ENCODE assay signal across 19 mouse cellular contexts in the genomic region with DNA sequence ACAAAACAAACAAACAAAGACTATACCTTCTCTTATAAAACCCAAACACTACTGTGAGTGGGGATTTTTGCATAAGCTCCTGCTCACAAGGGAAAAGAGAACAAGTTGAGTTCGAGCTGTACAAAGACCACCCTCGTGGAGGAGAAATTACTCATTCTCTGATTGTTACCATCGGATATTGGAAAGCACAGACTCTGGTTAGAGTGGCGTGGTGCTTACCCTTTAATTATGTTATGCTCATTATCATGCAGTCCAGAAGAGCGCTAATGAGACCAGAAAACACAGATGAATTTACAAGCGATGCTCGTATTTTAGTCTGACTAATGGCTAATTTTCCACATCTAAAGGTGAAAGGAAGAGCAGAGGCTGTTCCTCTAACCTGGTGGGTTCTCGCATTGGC.
A peak's percentile ranks its signal among the peaks of the same experiment; 100 is the strongest.
DNase-seq lines count a peak whose midpoint lies in the region; ATAC-seq lines count a peak whose summit lies in the region.
"Had no signal": no experiment of that assay in that cellular context is flagged by ENCODE, and none has a peak within 500 bp of the region (broad histone marks: within the 10 kb centered on the region; RNA-seq: fewer than 3 reads in every experiment).

No protein-coding gene starts in this region.

- H3K4me1 ChIP-seq in hindbrain, embryonic 13.5 days (replicated peaks), result 0 out of 2 replicates have a peak, but pooled peaks cover 3% of the 10 kb centered on the region
- H3K4me1 ChIP-seq in hindbrain, embryonic 11.5 days (replicated peaks; ENCODE audit: control insufficient read depth, insufficient read depth, low read length), result no peaks in the 10 kb centered on the region
- no peaks in the 10 kb centered on the region; the same call in 1 of the 2 replicates for H3K4me1 ChIP-seq in neural tube, embryonic 13.5 days (replicated peaks)
- H3K4me1 ChIP-seq in neural tube, embryonic 15.5 days, result no peaks in the 10 kb centered on the region
- peaks cover 18% of the 10 kb centered on the region; the same call in 1 of the 2 replicates for H3K4me1 ChIP-seq in forebrain, embryonic 13.5 days
- H3K4me1 ChIP-seq in forebrain, embryonic 16.5 days (replicated peaks; ENCODE audit: control insufficient read depth, insufficient read depth, low read length), result peaks cover 4% of the 10 kb centered on the region; the same call in 1 of the 2 replicates
- H3K4me1 ChIP-seq: embryonic facial prominence, embryonic 12.5 days; heart, embryonic 10.5 days; intestine, embryonic 15.5 days had no signal

- no peaks in the 10 kb centered on the region for H3K36me3 ChIP-seq in hindbrain, embryonic 13.5 days
- H3K36me3 ChIP-seq in hindbrain, embryonic 11.5 days (ENCODE audit: control insufficient read depth, insufficient read depth, low read length), result no peaks in the 10 kb centered on the region
- H3K36me3 ChIP-seq in neural tube, embryonic 13.5 days, result no peaks in the 10 kb centered on the region
- H3K36me3 ChIP-seq in neural tube, embryonic 15.5 days, result no peaks in the 10 kb centered on the region
- H3K36me3 ChIP-seq in forebrain, embryonic 13.5 days (ENCODE audit: poor library complexity, severe bottlenecking), result no peaks in the 10 kb centered on the region
- H3K36me3 ChIP-seq in forebrain, embryonic 16.5 days (ENCODE audit: control insufficient read depth, insufficient read depth), result no peaks in the 10 kb centered on the region
- H3K36me3 ChIP-seq: embryonic facial prominence, embryonic 12.5 days; heart, embryonic 10.5 days; intestine, embryonic 15.5 days had no signal

- WGBS in hindbrain, embryonic 13.5 days, result 51% methylated on average over 8 of the region's 8 CpGs
- WGBS in hindbrain, embryonic 11.5 days, result 77% methylated on average over 8 of the region's 8 CpGs
- 38% methylated on average over 8 of the region's 8 CpGs for WGBS in neural tube, embryonic 13.5 days
- 38% methylated on average over 8 of the region's 8 CpGs for WGBS in neural tube, embryonic 15.5 days
- 21% methylated on average over 8 of the region's 8 CpGs for WGBS in forebrain, embryonic 13.5 days
- 19% methylated on average over 8 of the region's 8 CpGs for WGBS in forebrain, embryonic 16.5 days

- H3K9ac ChIP-seq in hindbrain, embryonic 13.5 days, result no peak overlapping the region
- H3K9ac ChIP-seq in hindbrain, embryonic 11.5 days (ENCODE audit: low read depth, low read length), result no peak overlapping the region
- no peak overlapping the region for H3K9ac ChIP-seq in neural tube, embryonic 13.5 days
- no peak overlapping the region for H3K9ac ChIP-seq in neural tube, embryonic 15.5 days (replicated peaks)
- no peak overlapping the region for H3K9ac ChIP-seq in forebrain, embryonic 13.5 days
- no peak overlapping the region for H3K9ac ChIP-seq in forebrain, embryonic 16.5 days (replicated peaks; ENCODE audit: low read depth, low read length)
- H3K9ac ChIP-seq: embryonic facial prominence, embryonic 12.5 days; intestine, embryonic 15.5 days had no signal

- H3K4me2 ChIP-seq in hindbrain, embryonic 13.5 days, result no peak overlapping the region
- no peak overlapping the region for H3K4me2 ChIP-seq in hindbrain, embryonic 11.5 days (replicated peaks; ENCODE audit: low read depth, low read length)
- no peak overlapping the region for H3K4me2 ChIP-seq in neural tube, embryonic 13.5 days
- no peak overlapping the region for H3K4me2 ChIP-seq in neural tube, embryonic 15.5 days
- H3K4me2 ChIP-seq in forebrain, embryonic 13.5 days, result no peak overlapping the region
- H3K4me2 ChIP-seq in forebrain, embryonic 16.5 days (ENCODE audit: low read length), result no peak overlapping the region
- H3K4me2 ChIP-seq: embryonic facial prominence, embryonic 12.5 days; intestine, embryonic 15.5 days had no signal

- ATAC-seq in hindbrain, embryonic 13.5 days (ENCODE audit: low FRiP score), result peak; percentile 49; the same call in 1 of the 2 replicates
- ATAC-seq in hindbrain, embryonic 11.5 days (ENCODE audit: low FRiP score), result no peak
- ATAC-seq in neural tube, embryonic 13.5 days (ENCODE audit: low read depth), result 0 out of 2 replicates have a peak, but pooled peaks have one; percentile 23
- ATAC-seq in neural tube, embryonic 15.5 days (ENCODE audit: low FRiP score), result no peak
- peak; percentile 82 for ATAC-seq in forebrain, embryonic 13.5 days
- peak; percentile 80 for ATAC-seq in forebrain, embryonic 16.5 days
- no peak for ATAC-seq in granulocyte monocyte progenitor cell, adult 5-6 weeks (replicated peaks; ENCODE audit: poor library complexity, severe bottlenecking)
- ATAC-seq: intestine, embryonic 15.5 days had no signal

- H3K9me3 ChIP-seq in hindbrain, embryonic 13.5 days, result no peaks in the 10 kb centered on the region
- no peaks in the 10 kb centered on the region for H3K9me3 ChIP-seq in hindbrain, embryonic 11.5 days (ENCODE audit: control insufficient read depth, low read length)
- no peaks in the 10 kb centered on the region for H3K9me3 ChIP-seq in neural tube, embryonic 13.5 days
- H3K9me3 ChIP-seq in neural tube, embryonic 15.5 days (replicated peaks), result no peaks in the 10 kb centered on the region
- no peaks in the 10 kb centered on the region for H3K9me3 ChIP-seq in forebrain, embryonic 13.5 days (replicated peaks)
- H3K9me3 ChIP-seq in forebrain, embryonic 16.5 days (ENCODE audit: control insufficient read depth, low read length), result no peaks in the 10 kb centered on the region
- H3K9me3 ChIP-seq: embryonic facial prominence, embryonic 12.5 days; heart, embryonic 10.5 days; intestine, embryonic 15.5 days had no signal

- H3K27ac ChIP-seq in hindbrain, embryonic 13.5 days, result no peak overlapping the region
- no peak overlapping the region for H3K27ac ChIP-seq in hindbrain, embryonic 11.5 days (ENCODE audit: low read depth, low read length)
- no peak overlapping the region for H3K27ac ChIP-seq in neural tube, embryonic 13.5 days (replicated peaks)
- no peak overlapping the region for H3K27ac ChIP-seq in neural tube, embryonic 15.5 days (replicated peaks)
- H3K27ac ChIP-seq in forebrain, embryonic 13.5 days, result no peak overlapping the region
- no peak overlapping the region for H3K27ac ChIP-seq in forebrain, embryonic 16.5 days (ENCODE audit: low read length)
- H3K27ac ChIP-seq: embryonic facial prominence, embryonic 12.5 days; heart, embryonic 10.5 days; intestine, embryonic 15.5 days had no signal

- DNase-seq in hindbrain, embryonic 11.5 days (ENCODE audit: low spot score), result no peak
- DNase-seq: adrenal gland, adult 8-10 months; cerebellum, adult 11-12 months; cerebellum, adult 9-10 months; cerebellum, postnatal 25 days; gastrocnemius, postnatal 36 days; heart, adult 18-20 months; heart, postnatal 10 days; heart, postnatal 4 days; kidney, adult 18-20 months had no signal

- H3K4me3 ChIP-seq in hindbrain, embryonic 13.5 days, result no peak overlapping the region
- H3K4me3 ChIP-seq in hindbrain, embryonic 11.5 days (ENCODE audit: low read depth, low read length), result no peak overlapping the region
- H3K4me3 ChIP-seq in neural tube, embryonic 13.5 days, result no peak overlapping the region
- no peak overlapping the region for H3K4me3 ChIP-seq in neural tube, embryonic 15.5 days (replicated peaks)
- H3K4me3 ChIP-seq in forebrain, embryonic 13.5 days, result no peak overlapping the region
- H3K4me3 ChIP-seq in forebrain, embryonic 16.5 days (replicated peaks; ENCODE audit: low read length), result no peak overlapping the region
- H3K4me3 ChIP-seq: embryonic facial prominence, embryonic 12.5 days; heart, embryonic 10.5 days; intestine, embryonic 15.5 days had no signal

- H3K27me3 ChIP-seq in hindbrain, embryonic 13.5 days, result no peaks in the 10 kb centered on the region
- H3K27me3 ChIP-seq in hindbrain, embryonic 11.5 days (ENCODE audit: control insufficient read depth, insufficient read depth, low read length), result no peaks in the 10 kb centered on the region
- H3K27me3 ChIP-seq in neural tube, embryonic 13.5 days, result no peaks in the 10 kb centered on the region
- no peaks in the 10 kb centered on the region for H3K27me3 ChIP-seq in neural tube, embryonic 15.5 days (replicated peaks)
- H3K27me3 ChIP-seq in forebrain, embryonic 13.5 days, result no peaks in the 10 kb centered on the region
- no peaks in the 10 kb centered on the region for H3K27me3 ChIP-seq in forebrain, embryonic 16.5 days (replicated peaks; ENCODE audit: control insufficient read depth, insufficient read depth, low read length)
- H3K27me3 ChIP-seq: embryonic facial prominence, embryonic 12.5 days; intestine, embryonic 15.5 days had no signal

Comparison
In these comparisons a context has a peak if more than half of its experiments do, and no peak if none do; other contexts are left out.
1. ATAC-seq: peak in hindbrain, embryonic 13.5 days (single experiment), neural tube, embryonic 13.5 days (single experiment), forebrain, embryonic 13.5 days (single experiment) and forebrain, embryonic 16.5 days (single experiment); none in hindbrain, embryonic 11.5 days (single experiment), neural tube, embryonic 15.5 days (single experiment) and granulocyte monocyte progenitor cell, adult 5-6 weeks (single experiment).